Mouse (Mus musculus): Measurements from ENCODE around the gene Nudt16l1.

The Nudt16l1 gene

GRCm38 (mm10) chr16:4913783-4914735 is 24.5 kb upstream of the Nudt16l1 start:
- DNase-seq (ENCODE audit: low spot score) = peak; percentile 45

- DNase-seq (ENCODE audit: low spot score) = no peak
These were observed 22.6 kb upstream of the Nudt16l1 start for GRCm38 (mm10) chr16:4915931-4916330.

- no peak for DNase-seq (ENCODE audit: low spot score)
These were observed 22.0 kb upstream of the Nudt16l1 start for GRCm38 (mm10) chr16:4916608-4917007.

GRCm38 (mm10) chr16:4920556-4920955 is 18.0 kb upstream of the Nudt16l1 start:
- DNase-seq (ENCODE audit: low spot score) = no peak

- no peak for DNase-seq (ENCODE audit: low spot score)
These were observed 16.1 kb upstream of the Nudt16l1 start for GRCm38 (mm10) chr16:4922481-4922880.

- no peak for DNase-seq (ENCODE audit: low spot score)
These were observed 14.6 kb upstream of the Nudt16l1 start for GRCm38 (mm10) chr16:4923996-4924395.

- DNase-seq (ENCODE audit: low spot score) = no peak
These were observed 10.6 kb upstream of the Nudt16l1 start for GRCm38 (mm10) chr16:4927967-4928366.

GRCm38 (mm10) chr16:4928474-4928873 is 10.1 kb upstream of the Nudt16l1 start:
- DNase-seq (ENCODE audit: low spot score) = no peak

GRCm38 (mm10) chr16:4932429-4932828 is 6.1 kb upstream of the Nudt16l1 start:
- no peak for DNase-seq (ENCODE audit: low spot score)

- DNase-seq (ENCODE audit: low spot score) = no peak
These were observed 3.1 kb upstream of the Nudt16l1 start for GRCm38 (mm10) chr16:4935430-4935829.

GRCm38 (mm10) chr16:4935931-4936703 is 2.4 kb upstream of the Nudt16l1 start:
- DNase-seq (ENCODE audit: low spot score) = no peak

- DNase-seq (ENCODE audit: low spot score) = no peak
These were observed 990 bp upstream of the Nudt16l1 start for GRCm38 (mm10) chr16:4937351-4938190.

GRCm38 (mm10) chr16:4938989-4939388 is 428 bp downstream of the Nudt16l1 start:
- DNase-seq (ENCODE audit: low spot score) = peak; percentile 74

GRCm38 (mm10) chr16:4939412-4939811 is 851 bp downstream of the Nudt16l1 start:
- no peak for DNase-seq (ENCODE audit: low spot score)

- no peak for DNase-seq (ENCODE audit: low spot score)
These were observed 1.8 kb downstream of the Nudt16l1 start for GRCm38 (mm10) chr16:4940311-4940850.

- no peak for DNase-seq (ENCODE audit: low spot score)
These were observed 2.5 kb downstream of the Nudt16l1 start for GRCm38 (mm10) chr16:4941016-4941415.

GRCm38 (mm10) chr16:4942868-4943267 is 4.3 kb downstream of the Nudt16l1 start:
- no peak for DNase-seq (ENCODE audit: low spot score)

GRCm38 (mm10) chr16:4943431-4943830 is 4.9 kb downstream of the Nudt16l1 start:
- no peak for DNase-seq (ENCODE audit: low spot score)

GRCm38 (mm10) chr16:4945415-4945814 is 6.9 kb downstream of the Nudt16l1 start:
- no peak for DNase-seq (ENCODE audit: low spot score)

GRCm38 (mm10) chr16:4946155-4946554 is 7.6 kb downstream of the Nudt16l1 start:
- DNase-seq (ENCODE audit: low spot score) = no peak

- no peak for DNase-seq (ENCODE audit: low spot score)
These were observed 8.8 kb downstream of the Nudt16l1 start for GRCm38 (mm10) chr16:4947378-4947777.

GRCm38 (mm10) chr16:4956609-4957008 is 18.0 kb downstream of the Nudt16l1 start:
- no peak for DNase-seq (ENCODE audit: low spot score)

All from urinary bladder, postnatal 10 days (tissue).